Mouse (Mus musculus) testis, postnatal 14 days (tissue): ENCODE data around the gene Nop2.

Source experiments
- DNase-seq: peaks from one replicate; pipeline ENCODE4 v3.0.0; 2021; ENCODE audit warnings: low spot score

Gene Nop2

GRCm38 (mm10) chr6:125131302-125132156 is at the start of gene Nop2:
Gene Nop2 (plus strand): TSS chr6:125131909.
- DNase-seq, result peak; percentile 92

GRCm38 (mm10) chr6:125082801-125083386 is 48.8 kb upstream of the Nop2 start:
- DNase-seq, result no peak

GRCm38 (mm10) chr6:125084424-125084823 is 47.3 kb upstream of the Nop2 start:
- peak; percentile 27 for DNase-seq

DNA sequence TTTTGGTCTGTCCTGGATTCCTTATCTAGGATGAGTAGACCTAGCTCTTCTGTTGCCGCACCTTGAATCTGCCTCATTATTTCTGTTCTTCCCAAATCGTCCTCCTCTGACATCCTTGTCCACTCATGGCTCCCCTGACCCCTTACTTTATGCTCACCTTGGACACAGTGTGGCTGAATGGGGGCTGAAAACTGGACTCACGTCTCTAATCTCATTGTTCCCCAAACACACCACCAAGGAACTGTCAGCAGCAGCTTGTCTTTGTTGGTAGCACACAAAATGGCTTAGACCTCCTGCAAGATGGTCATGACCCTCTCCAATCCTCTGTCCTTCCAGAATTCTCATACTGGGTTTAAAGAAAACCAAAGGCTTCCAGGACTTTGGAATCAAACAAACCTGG is 43.8 kb upstream of the Nop2 start:
- peak; percentile 3 for DNase-seq

- DNase-seq, result peak; percentile 86
These were observed 43.0 kb upstream of the Nop2 start for GRCm38 (mm10) chr6:125088561-125089321.

- peak; percentile 86 for DNase-seq
These were observed 42.0 kb upstream of the Nop2 start for GRCm38 (mm10) chr6:125089521-125090321.

GRCm38 (mm10) chr6:125090341-125091085 is 41.2 kb upstream of the Nop2 start:
- DNase-seq, result no peak

DNA sequence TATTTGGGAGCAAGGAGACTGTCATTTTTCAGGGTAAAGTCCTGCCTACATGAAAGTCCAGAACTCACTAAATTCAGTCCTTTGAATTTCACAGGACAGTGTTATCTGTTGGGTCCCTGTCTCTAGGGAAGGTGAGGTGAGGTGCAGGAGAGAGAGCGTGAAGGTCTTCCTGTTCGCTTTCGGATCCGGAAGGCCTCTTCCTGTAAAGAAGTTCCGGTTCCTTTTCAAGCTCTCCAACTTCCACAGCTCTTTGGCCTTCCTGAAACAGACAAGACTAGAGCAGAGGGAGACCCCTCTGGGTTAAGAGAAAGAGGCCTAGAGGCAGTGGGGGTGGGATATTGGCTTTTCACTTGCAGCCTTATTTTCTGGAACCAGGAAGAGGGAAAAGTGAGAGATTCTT is 39.3 kb upstream of the Nop2 start:
- DNase-seq, result no peak

DNA sequence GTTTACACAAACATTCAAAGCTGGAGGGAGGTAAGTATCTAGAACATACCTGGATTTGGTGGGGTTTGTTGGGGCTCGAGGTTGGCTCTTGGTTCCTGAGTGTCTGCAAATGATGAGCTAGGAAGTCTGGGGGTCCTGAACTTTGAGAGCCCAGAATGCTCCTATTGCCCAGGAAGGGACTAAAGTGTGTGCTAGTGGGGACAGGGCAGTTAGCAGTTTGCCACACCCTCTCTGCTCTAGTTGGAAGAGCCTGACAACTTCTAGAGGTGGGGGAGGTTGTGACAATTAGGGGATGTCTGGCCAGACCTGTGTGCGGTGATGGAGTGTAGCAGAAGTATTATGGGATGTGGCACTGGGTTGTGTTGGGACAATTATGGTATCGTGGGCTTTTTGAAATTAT is 36.9 kb upstream of the Nop2 start:
- no peak for DNase-seq

- peak; percentile 93 for DNase-seq
These were observed 36.1 kb upstream of the Nop2 start, which contains the start of gene Chd4 for GRCm38 (mm10) chr6:125095391-125096278. Gene Chd4 (plus strand): TSS chr6:125095981.

GRCm38 (mm10) chr6:125096279-125096596 is 35.5 kb upstream of the Nop2 start:
- no peak for DNase-seq

DNA sequence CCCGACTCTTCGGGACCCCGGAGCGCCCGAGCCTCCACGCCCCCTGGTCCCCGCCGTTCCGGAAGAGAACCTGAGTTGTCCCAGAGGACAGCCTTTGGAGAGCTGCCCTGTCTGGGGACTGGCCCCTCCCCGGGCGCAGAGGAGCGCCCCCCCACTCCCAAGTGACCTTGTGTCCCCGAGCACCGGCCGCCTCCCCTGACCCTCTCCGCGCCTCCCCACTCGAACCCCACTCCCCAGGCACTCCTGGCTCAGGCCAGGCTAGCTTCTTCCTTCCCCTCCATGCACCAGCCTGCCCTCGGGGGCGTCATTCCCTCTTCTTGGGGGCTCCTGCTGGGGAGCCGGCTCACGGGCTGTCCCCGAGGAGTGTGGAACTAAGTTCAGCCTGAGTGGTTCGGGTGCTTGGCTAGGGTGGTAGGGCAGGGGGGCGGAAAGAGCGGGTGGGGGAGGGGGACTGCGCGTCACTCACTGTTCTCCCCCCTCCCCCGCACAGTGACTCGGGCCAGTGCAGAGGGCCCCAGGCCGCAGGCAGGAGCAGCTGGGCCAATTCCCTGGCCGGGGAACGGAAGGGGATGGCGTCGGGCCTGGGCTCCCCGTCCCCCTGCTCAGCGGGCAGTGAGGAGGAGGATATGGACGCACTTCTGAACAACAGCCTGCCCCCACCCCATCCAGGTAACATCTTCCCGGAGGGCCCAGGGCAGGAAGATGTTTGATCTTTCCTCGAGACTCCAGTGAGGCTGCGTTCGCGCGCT is 34.9 kb upstream of the Nop2 start:
- peak; percentile 67 for DNase-seq

- DNase-seq, result no peak
These were observed 34.4 kb upstream of the Nop2 start for GRCm38 (mm10) chr6:125097346-125097689.

DNA sequence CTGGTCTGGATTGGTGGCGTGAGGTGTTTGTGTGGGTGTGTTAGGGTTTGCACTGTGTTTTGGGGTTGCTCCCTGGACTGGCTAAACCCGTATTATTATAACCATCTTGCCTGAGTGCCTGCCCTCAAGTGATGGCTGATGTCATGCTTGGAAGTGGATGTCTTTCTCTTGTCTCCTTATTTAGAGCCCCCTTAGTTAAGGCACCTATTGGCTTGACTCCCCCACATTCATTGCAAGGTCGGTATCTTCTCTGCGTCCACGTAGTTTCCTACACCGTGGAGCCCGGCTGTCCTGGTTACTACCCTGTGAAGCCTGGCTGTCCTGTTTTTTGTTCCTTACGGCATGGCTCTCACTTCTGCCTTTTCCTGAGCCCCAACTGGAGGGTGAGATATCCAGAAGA is 33.8 kb upstream of the Nop2 start:
- DNase-seq, result no peak

- DNase-seq, result no peak
These were observed 33.2 kb upstream of the Nop2 start for GRCm38 (mm10) chr6:125098513-125098912.

DNA sequence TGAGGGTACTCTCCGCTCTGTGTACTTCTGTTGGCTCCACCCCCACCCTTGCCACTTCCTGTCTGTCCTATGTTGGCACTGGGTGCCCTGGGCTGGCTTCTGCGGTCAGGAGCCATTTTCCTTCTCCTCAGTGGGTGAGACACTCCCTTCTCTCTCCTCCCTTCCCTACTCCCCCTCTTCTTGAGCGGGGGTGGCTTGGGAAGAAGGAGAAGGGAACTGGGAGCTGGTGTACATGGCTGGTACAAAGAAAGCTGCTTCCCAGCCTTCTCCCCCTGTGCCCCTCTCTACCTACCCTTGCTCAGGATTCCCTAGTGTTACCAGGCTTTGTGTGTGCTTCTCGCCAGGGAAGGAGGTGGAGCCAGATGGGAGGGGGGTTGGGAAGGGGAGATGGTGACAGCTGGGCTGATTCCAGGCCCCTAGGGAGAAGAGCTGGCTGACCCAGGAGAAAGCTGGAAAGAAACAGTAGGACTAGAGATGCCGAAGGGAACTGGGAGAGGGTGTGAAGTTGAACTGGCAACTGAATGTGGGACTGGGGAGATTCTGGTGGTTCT is 32.2 kb upstream of the Nop2 start:
- DNase-seq, result no peak

- DNase-seq, result no peak
These were observed 30.3 kb upstream of the Nop2 start for GRCm38 (mm10) chr6:125101444-125101843.

DNA sequence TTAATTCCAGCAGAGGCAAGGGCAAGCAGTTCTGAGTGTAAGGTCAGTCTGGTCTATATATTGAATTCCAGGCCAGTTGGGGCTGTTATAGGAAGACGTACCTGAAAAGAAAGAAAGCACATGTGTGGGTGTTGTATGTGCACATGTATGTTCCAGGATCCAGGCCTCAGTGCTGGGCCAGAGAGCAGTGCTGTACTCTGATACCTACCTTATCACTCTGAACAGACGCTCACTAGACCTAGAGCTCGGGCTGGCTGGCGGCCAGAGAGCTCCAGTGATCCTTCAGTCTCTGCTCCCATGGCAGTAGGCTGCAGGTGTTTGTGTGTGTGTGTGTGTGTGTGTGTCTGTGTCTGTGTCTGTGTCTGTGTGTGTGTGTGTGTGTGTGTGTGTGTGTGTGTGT is 27.5 kb upstream of the Nop2 start:
- no peak for DNase-seq

DNA sequence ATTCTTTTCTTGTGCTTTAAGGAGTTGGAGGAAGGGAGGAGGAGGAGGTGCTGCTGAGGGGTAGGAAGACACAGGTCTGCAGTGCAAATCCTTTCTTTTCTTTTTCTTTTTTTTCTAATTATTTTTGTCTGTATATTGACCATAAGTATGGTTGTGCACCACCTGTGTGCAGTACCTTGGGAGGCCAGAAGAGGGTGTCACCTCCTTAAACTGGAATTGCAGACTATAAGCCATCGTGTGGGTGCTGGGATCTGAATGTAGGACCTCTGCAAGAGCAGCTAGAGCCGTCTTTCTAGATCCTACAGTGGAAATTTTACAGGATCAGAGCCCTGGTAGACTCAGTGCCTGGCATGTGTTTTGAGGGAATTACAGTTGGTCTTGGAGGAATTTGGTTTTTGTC is 24.0 kb upstream of the Nop2 start:
- no peak for DNase-seq
